Mouse (Mus musculus): ENCODE results near the gene Erv3.

- no peak for TF ChIP-seq CTCF (IDR thresholded peaks at IDR 0.05; ENCODE audit: low read depth, low read length)
- TF ChIP-seq POLR2A (IDR thresholded peaks at IDR 0.05; ENCODE audit: borderline replicate concordance, low read depth, low read length), result no peak
Observed at GRCm38 (mm10) chr2:131905025-131905424, 45.5 kb upstream of the Erv3 start.

All from bone marrow macrophage, adult 2 months (primary cell).